Mouse (Mus musculus) midbrain, embryonic 14.5 days (tissue): ENCODE results near the gene Pomgnt2. TPM values are rescaled to one million over a fixed set of nuclear protein-coding genes. Genes with fewer than 3 reads are reported as not detected.
A peak's percentile ranks its signal among the peaks of the same experiment; 100 is the strongest.

Experiments used
- ATAC-seq: fragments of 200-750 bp; cut with Nextera tagmentation; 2 replicates; pipeline ENCODE4 v1.8.0; 2017; ENCODE audit warnings: moderate number of reproducible peaks, moderate library complexity; ENCODE audit not compliant: low FRiP score, low TSS enrichment
- DNase-seq: peaks from one replicate; pipeline ENCODE4 v3.0.0-alpha.2; 2015
- H3K27ac ChIP-seq: fragments of 300-500 bp; sonication (generic); replicated peaks from 2 replicates; pipeline ENCODE4 v1.5.1; 2014; ENCODE audit warnings: mild to moderate bottlenecking, low read depth, low read length, moderate library complexity
- H3K27me3 ChIP-seq: fragments of 300-500 bp; sonication (generic); 2 replicates; pipeline ENCODE4 v1.6.1; 2014; ENCODE audit warnings: low read length, control low read depth, mixed read lengths; ENCODE audit not compliant: control insufficient read depth, insufficient read depth
- H3K36me3 ChIP-seq: fragments of 300-500 bp; sonication (generic); 2 replicates; pipeline ENCODE4 v1.6.1; 2014; ENCODE audit warnings: low read length, control low read depth; ENCODE audit not compliant: control insufficient read depth, insufficient read depth
- H3K4me1 ChIP-seq: fragments of 300-500 bp; sonication (generic); 2 replicates; pipeline ENCODE4 v1.6.1; 2014; ENCODE audit warnings: mild to moderate bottlenecking, antibody characterized with exemption, low read length, control low read depth; ENCODE audit not compliant: control insufficient read depth, insufficient read depth
- H3K4me2 ChIP-seq: fragments of 300-500 bp; sonication (generic); 2 replicates; pipeline ENCODE4 v1.6.1; 2014; ENCODE audit warnings: mild to moderate bottlenecking, low read length, moderate library complexity
- H3K4me3 ChIP-seq: fragments of 300-500 bp; sonication (generic); replicated peaks from 2 replicates; pipeline ENCODE4 v1.5.1; 2014; ENCODE audit warnings: low read depth, low read length
- H3K9ac ChIP-seq: fragments of 300-500 bp; sonication (generic); replicated peaks from 2 replicates; pipeline ENCODE4 v1.6.1; 2014; ENCODE audit warnings: mild to moderate bottlenecking, low read length, moderate library complexity
- H3K9me3 ChIP-seq: fragments of 300-500 bp; sonication (generic); 2 replicates; pipeline ENCODE4 v1.6.1; 2016; ENCODE audit warnings: low read length, control low read depth, mixed read lengths; ENCODE audit not compliant: control insufficient read depth
- WGBS: fragments of 180-500 bp; shearing (Covaris S2); extraction: QIAGEN DNeasy Blood & Tissue Kit; methylation state at CpG from one replicate; pipeline ENCODE4 v1.1.7; 2014; 5-methylcytosine and 5-hydroxymethylcytosine counted together
- polyA plus RNA-seq: library from polyadenylated mRNA; unstranded; fragments of >200 nt; fragmentation: Nextera tagmentation; extraction: Ambion mirVana; gene quantifications from 2 replicates; pipeline ENCODE4 v1.2.1, GENCODE M21; 2014

Pomgnt2 gene
- polyA plus RNA-seq, result 22.4 and 23.0 TPM in 2 replicates

GRCm38 (mm10) chr9:121997010-121997409 is at the start of gene Pomgnt2:
Pomgnt2 (minus strand) TSS chr9:121997110.
- Histone ChIP-seq H3K9me3 (no peaks in the 10 kb centered on the region), H3K27ac (no peak within 1 kb of the TSS), H3K4me2 (no peak within 1 kb of the TSS; the same call in 1 of the 2 replicates), H3K4me1 (peaks cover 13% of the 10 kb centered on the region; the same call in 1 of the 2 replicates), H3K4me3 (peak within 1 kb of the TSS; percentile 94), H3K36me3 (no peaks in the 10 kb centered on the region; the same call in 1 of the 2 replicates), H3K9ac (peak within 1 kb of the TSS; percentile 91; the same call in 1 of the 2 replicates), H3K27me3 (no peaks in the 10 kb centered on the region)
- DNase-seq (no peak), ATAC-seq (no peak)

- Histone ChIP-seq H3K4me2 (no peak overlapping the region), H3K4me3 (no peak overlapping the region), H3K4me1 (peaks cover 15% of the 10 kb centered on the region), H3K36me3 (no peaks in the 10 kb centered on the region), H3K27ac (no peak overlapping the region), H3K9ac (no peak overlapping the region), H3K9me3 (no peaks in the 10 kb centered on the region), H3K27me3 (no peaks in the 10 kb centered on the region)
- WGBS, result 89% methylated on average over 4 of the region's 4 CpGs
- DNase-seq (no peak), ATAC-seq (no peak)
Observed at GRCm38 (mm10) chr9:122039848-122040247, 42.9 kb upstream of the Pomgnt2 start.

GRCm38 (mm10) chr9:122038631-122039030 is 41.7 kb upstream of the Pomgnt2 start:
- WGBS, result 96% methylated on average over 1 of the region's 1 CpGs
- H3K4me1 ChIP-seq, result peaks cover 15% of the 10 kb centered on the region
- H3K9ac ChIP-seq, result no peak overlapping the region
- no peak for ATAC-seq
- H3K4me3 ChIP-seq, result no peak overlapping the region
- no peaks in the 10 kb centered on the region for H3K36me3 ChIP-seq
- no peak for DNase-seq
- no peak overlapping the region for H3K27ac ChIP-seq
- H3K27me3 ChIP-seq, result no peaks in the 10 kb centered on the region
- H3K4me2 ChIP-seq, result no peak overlapping the region
- no peaks in the 10 kb centered on the region for H3K9me3 ChIP-seq

- 18% methylated on average over 4 of the region's 4 CpGs for WGBS
- Histone ChIP-seq H3K4me3 (no peak overlapping the region), H3K36me3 (no peaks in the 10 kb centered on the region), H3K27me3 (no peaks in the 10 kb centered on the region), H3K4me1 (peaks cover 15% of the 10 kb centered on the region), H3K9me3 (no peaks in the 10 kb centered on the region), H3K27ac (peak overlapping the region; percentile 49; the same call in 1 of the 2 replicates), H3K4me2 (no peak overlapping the region), H3K9ac (no peak overlapping the region)
- DNase-seq, result peak; percentile 64
- no peak for ATAC-seq
Observed at GRCm38 (mm10) chr9:122036496-122037054, 39.7 kb upstream of the Pomgnt2 start.

GRCm38 (mm10) chr9:122035807-122036206 is 38.9 kb upstream of the Pomgnt2 start:
- 16% methylated on average over 5 of the region's 5 CpGs for WGBS
- Histone ChIP-seq H3K4me3 (no peak overlapping the region), H3K9me3 (no peaks in the 10 kb centered on the region), H3K27ac (no peak overlapping the region), H3K9ac (no peak overlapping the region), H3K4me1 (peaks cover 15% of the 10 kb centered on the region), H3K36me3 (no peaks in the 10 kb centered on the region), H3K27me3 (no peaks in the 10 kb centered on the region), H3K4me2 (no peak overlapping the region)
- no peak for DNase-seq
- no peak for ATAC-seq

GRCm38 (mm10) chr9:122034949-122035348 is 38.0 kb upstream of the Pomgnt2 start:
- no peak overlapping the region for H3K4me2 ChIP-seq
- ATAC-seq (no peak), DNase-seq (no peak)
- H3K9ac ChIP-seq, result no peak overlapping the region
- no peak overlapping the region for H3K27ac ChIP-seq
- no peaks in the 10 kb centered on the region for H3K27me3 ChIP-seq
- no peak overlapping the region for H3K4me3 ChIP-seq
- no peaks in the 10 kb centered on the region for H3K9me3 ChIP-seq
- 97% methylated on average over 1 of the region's 1 CpGs for WGBS
- no peaks in the 10 kb centered on the region for H3K36me3 ChIP-seq
- H3K4me1 ChIP-seq, result peaks cover 19% of the 10 kb centered on the region

- Histone ChIP-seq H3K4me1 (peaks cover 22% of the 10 kb centered on the region), H3K36me3 (no peaks in the 10 kb centered on the region), H3K4me3 (no peak overlapping the region), H3K27ac (no peak overlapping the region), H3K9ac (no peak overlapping the region), H3K4me2 (no peak overlapping the region), H3K27me3 (no peaks in the 10 kb centered on the region), H3K9me3 (no peaks in the 10 kb centered on the region)
- DNase-seq (no peak), ATAC-seq (no peak)
- 82% methylated on average over 3 of the region's 3 CpGs for WGBS
Observed at GRCm38 (mm10) chr9:122032071-122032470, 35.2 kb upstream of the Pomgnt2 start.

GRCm38 (mm10) chr9:122030706-122031105 is 33.8 kb upstream of the Pomgnt2 start:
- H3K27me3 ChIP-seq, result no peaks in the 10 kb centered on the region
- DNase-seq (peak; percentile 61), ATAC-seq (no peak)
- H3K27ac ChIP-seq, result no peak overlapping the region
- H3K4me2 ChIP-seq, result no peak overlapping the region
- H3K4me3 ChIP-seq, result no peak overlapping the region
- no peak overlapping the region for H3K9ac ChIP-seq
- H3K9me3 ChIP-seq, result no peaks in the 10 kb centered on the region
- 42% methylated on average over 5 of the region's 5 CpGs for WGBS
- H3K4me1 ChIP-seq, result peaks cover 16% of the 10 kb centered on the region; the same call in 1 of the 2 replicates
- no peaks in the 10 kb centered on the region for H3K36me3 ChIP-seq

- 98% methylated on average over 7 of the region's 7 CpGs for WGBS
- Histone ChIP-seq H3K4me1 (peaks cover 14% of the 10 kb centered on the region; the same call in 1 of the 2 replicates), H3K27ac (no peak overlapping the region), H3K4me2 (no peak overlapping the region), H3K27me3 (no peaks in the 10 kb centered on the region), H3K9ac (no peak overlapping the region), H3K36me3 (no peaks in the 10 kb centered on the region), H3K9me3 (no peaks in the 10 kb centered on the region), H3K4me3 (no peak overlapping the region)
- no peak for ATAC-seq
- DNase-seq, result no peak
Observed at GRCm38 (mm10) chr9:122029765-122030164, 32.9 kb upstream of the Pomgnt2 start.
